8 mouse cellular contexts compared by ENCODE assay signal in genomic region chr11:5181850-5182404, GRCm38 (mm10). TPM values are rescaled to one million over a fixed set of nuclear protein-coding genes. Genes with fewer than 3 reads are reported as not detected.
DNase-seq lines count a peak whose midpoint lies in the region; ATAC-seq and TF ChIP-seq lines count a peak whose summit lies in the region.

No protein-coding gene starts in this region.

- H3K9me3 ChIP-seq in forebrain, embryonic 11.5 days (ENCODE audit: control insufficient read depth, low read length) = no peaks in the 10 kb centered on the region
- no peaks in the 10 kb centered on the region for H3K9me3 ChIP-seq in forebrain, embryonic 12.5 days

- H3K4me1 ChIP-seq in forebrain, embryonic 11.5 days (replicated peaks; ENCODE audit: control insufficient read depth, insufficient read depth, low read length) = peaks cover 6% of the 10 kb centered on the region; the same call in 1 of the 2 replicates
- peaks cover 27% of the 10 kb centered on the region for H3K4me1 ChIP-seq in forebrain, embryonic 12.5 days
- peaks cover 16% of the 10 kb centered on the region; the same call in 1 of the 2 replicates for H3K4me1 ChIP-seq in spleen, adult 2 months (ENCODE audit: control insufficient read depth, insufficient read depth, insufficient read length)

- 25% methylated on average over 13 of the region's 13 CpGs for WGBS in forebrain, embryonic 11.5 days
- 23% methylated on average over 13 of the region's 13 CpGs for WGBS in forebrain, embryonic 12.5 days
- WGBS in spleen, adult 2 months = 22% methylated on average over 13 of the region's 13 CpGs

- no peaks in the 10 kb centered on the region for H3K27me3 ChIP-seq in forebrain, embryonic 11.5 days (ENCODE audit: control insufficient read depth, insufficient read depth, low read length)
- no peaks in the 10 kb centered on the region; the same call in none of the 2 replicates for H3K27me3 ChIP-seq in forebrain, embryonic 12.5 days
- no peaks in the 10 kb centered on the region for H3K27me3 ChIP-seq in spleen, adult 2 months (ENCODE audit: control insufficient read depth, insufficient read depth, low read length)

- no peak for TF ChIP-seq POLR2A in spleen, adult 2 months (IDR thresholded peaks at IDR 0.05; ENCODE audit: low read depth, low read length)

- H3K36me3 ChIP-seq in forebrain, embryonic 11.5 days (ENCODE audit: control insufficient read depth, insufficient read depth, low read length) = no peaks in the 10 kb centered on the region
- no peaks in the 10 kb centered on the region for H3K36me3 ChIP-seq in forebrain, embryonic 12.5 days (replicated peaks)
- no peaks in the 10 kb centered on the region for H3K36me3 ChIP-seq in spleen, adult 2 months (ENCODE audit: control insufficient read depth, insufficient read depth, low read length)

- H3K27ac ChIP-seq in forebrain, embryonic 11.5 days (ENCODE audit: low read depth, low read length) = no peak overlapping the region
- H3K27ac ChIP-seq in forebrain, embryonic 12.5 days = no peak overlapping the region
- H3K27ac ChIP-seq in spleen, adult 2 months (ENCODE audit: insufficient read depth, low read length) = no peak overlapping the region

- DNase-seq in forebrain, embryonic 11.5 days (ENCODE audit: low spot score) = peak; percentile 92
- DNase-seq in c-Kit-positive CD71-positive TER-119-negative erythroid progenitor cells, embryonic 14.5 days (ENCODE audit: low read depth) = peak; percentile 64
- DNase-seq in forelimb bud, embryonic 11.5 days (ENCODE audit: low read depth, low spot score) = peak; percentile 86
- DNase-seq in hindlimb bud, embryonic 11.5 days (ENCODE audit: extremely low spot score, low read depth, low spot score) = peak; percentile 77
- DNase-seq in left cerebral cortex, adult 11 months (ENCODE audit: low spot score) = peak; percentile 24
- peak; percentile 66 to 86 for DNase-seq in spleen, adult 2 months (ENCODE audit: low read depth in 1 of 2, low spot score in 2 of 2)

- H3K4me3 ChIP-seq in forebrain, embryonic 11.5 days (ENCODE audit: low read depth, low read length) = no peak overlapping the region
- H3K4me3 ChIP-seq in forebrain, embryonic 12.5 days (replicated peaks) = no peak overlapping the region
- H3K4me3 ChIP-seq in spleen, adult 2 months (ENCODE audit: extremely low read depth, insufficient read depth, insufficient read length) = no peak overlapping the region

- no peak overlapping the region for H3K9ac ChIP-seq in forebrain, embryonic 11.5 days (ENCODE audit: low read length)
- H3K9ac ChIP-seq in forebrain, embryonic 12.5 days = no peak overlapping the region

- H3K4me2 ChIP-seq in forebrain, embryonic 11.5 days (ENCODE audit: low read depth, low read length, severe bottlenecking) = no peak overlapping the region
- H3K4me2 ChIP-seq in forebrain, embryonic 12.5 days = no peak overlapping the region

- peak; percentile 97 for TF ChIP-seq CTCF in spleen, adult 2 months (IDR thresholded peaks at IDR 0.05; ENCODE audit: extremely low read depth, insufficient read depth, insufficient read length, insufficient replicate concordance)

- ATAC-seq in forebrain, embryonic 11.5 days (replicated peaks; ENCODE audit: low FRiP score) = peak; percentile 51; the same call in 1 of the 2 replicates
- no peak for ATAC-seq in forebrain, embryonic 12.5 days (ENCODE audit: low FRiP score)
- peak; percentile 95 for ATAC-seq in megakaryocyte progenitor cell, adult 5-6 weeks (replicated peaks; ENCODE audit: poor library complexity)

RNA-seq across cellular contexts. Expression of gene Emid1, which starts 29.9 kb away (rescaled TPM):
- 22.2 TPM in 2 replicates for polyA plus RNA-seq in forebrain, embryonic 11.5 days (2014; fragmentation: Nextera tagmentation; extraction: Ambion mirVana)
- 16.0 and 18.2 TPM in 2 replicates for polyA plus RNA-seq in forebrain, embryonic 12.5 days (2016; fragmentation: Nextera tagmentation; extraction: Ambion mirVana)
- 3.5 and 5.5 TPM in 2 replicates for total RNA-seq in megakaryocyte progenitor cell, adult 5-6 weeks (2015)
- 5.2 and 5.5 TPM in 2 replicates for total RNA-seq in megakaryocyte progenitor cell, adult 5-6 weeks (2017)
- polyA plus RNA-seq in spleen, adult 2 months (2012; rRNA removed) = 25.7 and 28.4 TPM in 2 replicates

Comparison
In these comparisons a context has a peak if more than half of its experiments do, and no peak if none do; other contexts are left out.
1. DNase-seq: peak in every context shown above with its lines; median percentile 92 in forebrain, embryonic 11.5 days; 86 in forelimb bud, embryonic 11.5 days; 77 in hindlimb bud, embryonic 11.5 days; 76 in spleen, adult 2 months; 64 in c-Kit-positive CD71-positive TER-119-negative erythroid progenitor cells, embryonic 14.5 days; 24 in left cerebral cortex, adult 11 months.